Mouse (Mus musculus) monocyte, adult 5-6 weeks (primary cell): ENCODE results near the gene Stx2. TPM values are rescaled to one million over a fixed set of nuclear protein-coding genes. Genes with fewer than 3 reads are reported as not detected.
"Not testable (repeated sequence)": the region's sequence is repeated elsewhere in the genome, so short reads cannot be mapped to it uniquely, and the experiment has no call there.

ENCODE experiments used
- ATAC-seq: fragments of 153-309, 156-312 bp; replicated peaks from 2 replicates; pipeline ENCODE4 v1.8.0; 2017; ENCODE audit warnings: mild to moderate bottlenecking; ENCODE audit not compliant: low TSS enrichment, insufficient number of reproducible peaks, severe bottlenecking, poor library complexity, low FRiP score
- total RNA-seq: library from RNA; stranded (forward); fragments of 200-1000, 200-491, 200-594 nt; gene quantifications from 3 replicates; pipeline ENCODE4 v1.2.3, GENCODE M21; 2017

The Stx2 gene
- total RNA-seq, 1 experiment from 2014 or later, result 19.9 TPM

GRCm38 (mm10) chr5:128971298-128971697 lies 37.1 kb downstream of the Stx2 start:
- ATAC-seq, result no peak

- ATAC-seq, result no peak
These were observed 37.5 kb downstream of the Stx2 start for GRCm38 (mm10) chr5:128970878-128971277.

- no peak for ATAC-seq
These were observed 44.0 kb downstream of the Stx2 start for GRCm38 (mm10) chr5:128964353-128964752.

- ATAC-seq, result no peak
These were observed 49.5 kb downstream of the Stx2 start for GRCm38 (mm10) chr5:128958916-128959315.

- not testable (repeated sequence) for ATAC-seq
These were observed 54.0 kb downstream of the Stx2 start for GRCm38 (mm10) chr5:128954371-128954770.

GRCm38 (mm10) chr5:128953278-128954070 lies 54.9 kb downstream of the Stx2 start, which contains the start of gene Rimbp2:
TSS of gene Rimbp2 (minus strand) at chr5:128953486.
- no peak for ATAC-seq

GRCm38 (mm10) chr5:128952291-128953195 lies 55.8 kb downstream of the Stx2 start:
- ATAC-seq, result no peak

- no peak for ATAC-seq
These were observed 56.9 kb downstream of the Stx2 start for GRCm38 (mm10) chr5:128951472-128951871.

- no peak for ATAC-seq
These were observed 61.3 kb downstream of the Stx2 start for GRCm38 (mm10) chr5:128947093-128947492.

- ATAC-seq, result no peak
These were observed 67.9 kb downstream of the Stx2 start for GRCm38 (mm10) chr5:128940436-128940835.

- ATAC-seq, result no peak
These were observed 72.9 kb downstream of the Stx2 start for GRCm38 (mm10) chr5:128935359-128935899.

Other genes starting within 250 kb of the Stx2 start
- not detected in 3 replicates for gene Rimbp2, start 55.1 kb downstream of the Stx2 start, total RNA-seq
- gene Ran, start 11.5 kb upstream of the Stx2 start, total RNA-seq, result 96.8 to 160 TPM (median 133 TPM) in 3 replicates
- gene Adgrd1, start 88.2 kb upstream of the Stx2 start, total RNA-seq, result not detected in 3 replicates